Mouse (Mus musculus): ENCODE results near the gene Adamts20. TPM values are rescaled to one million over a fixed set of nuclear protein-coding genes. Genes with fewer than 3 reads are reported as not detected.

Gene Adamts20
- polyA plus RNA-seq, 1 experiment from 2014 or later, result 2.0 TPM

DNA sequence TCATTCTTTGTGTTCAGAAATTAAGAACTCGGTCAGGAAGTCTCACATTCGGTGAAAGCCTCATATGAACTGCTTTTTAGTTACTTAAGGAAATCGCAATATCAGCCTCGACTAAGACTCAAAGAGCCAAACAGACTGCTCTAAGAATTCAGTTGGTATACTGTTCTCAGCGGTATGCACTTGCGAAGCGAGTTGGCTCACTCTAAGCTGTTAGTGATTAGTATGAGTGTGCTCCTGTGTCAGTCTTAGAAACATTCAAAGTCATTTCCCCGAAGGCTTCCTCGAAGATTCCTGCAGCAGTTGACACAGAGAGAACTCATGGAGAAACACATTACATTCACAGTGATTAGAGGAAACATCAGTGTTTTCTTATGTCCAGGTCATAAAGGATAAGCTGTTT, 4.1 kb downstream of the Adamts20 start:
- Histone ChIP-seq H3K4me2 (ENCODE audit: low read length) (peak overlapping the region; percentile 32), H3K27ac (ENCODE audit: low read length) (no peak overlapping the region), H3K27me3 (ENCODE audit: control insufficient read depth, insufficient read depth, low read depth, low read length) (no peaks in the 10 kb centered on the region), H3K36me3 (ENCODE audit: control insufficient read depth, insufficient read depth, low read length) (no peaks in the 10 kb centered on the region), H3K4me3 (ENCODE audit: low read depth, low read length) (no peak overlapping the region), H3K4me1 (ENCODE audit: control insufficient read depth, insufficient read depth, low read length) (peaks cover 4% of the 10 kb centered on the region; the same call in 1 of the 2 replicates), H3K9ac (ENCODE audit: low read depth, low read length) (no peak overlapping the region), H3K9me3 (replicated peaks; ENCODE audit: control insufficient read depth, low read length, poor library complexity, severe bottlenecking) (no peaks in the 10 kb centered on the region)
- 18% methylated on average over 9 of the region's 9 CpGs for WGBS
- no peak for ATAC-seq

DNA sequence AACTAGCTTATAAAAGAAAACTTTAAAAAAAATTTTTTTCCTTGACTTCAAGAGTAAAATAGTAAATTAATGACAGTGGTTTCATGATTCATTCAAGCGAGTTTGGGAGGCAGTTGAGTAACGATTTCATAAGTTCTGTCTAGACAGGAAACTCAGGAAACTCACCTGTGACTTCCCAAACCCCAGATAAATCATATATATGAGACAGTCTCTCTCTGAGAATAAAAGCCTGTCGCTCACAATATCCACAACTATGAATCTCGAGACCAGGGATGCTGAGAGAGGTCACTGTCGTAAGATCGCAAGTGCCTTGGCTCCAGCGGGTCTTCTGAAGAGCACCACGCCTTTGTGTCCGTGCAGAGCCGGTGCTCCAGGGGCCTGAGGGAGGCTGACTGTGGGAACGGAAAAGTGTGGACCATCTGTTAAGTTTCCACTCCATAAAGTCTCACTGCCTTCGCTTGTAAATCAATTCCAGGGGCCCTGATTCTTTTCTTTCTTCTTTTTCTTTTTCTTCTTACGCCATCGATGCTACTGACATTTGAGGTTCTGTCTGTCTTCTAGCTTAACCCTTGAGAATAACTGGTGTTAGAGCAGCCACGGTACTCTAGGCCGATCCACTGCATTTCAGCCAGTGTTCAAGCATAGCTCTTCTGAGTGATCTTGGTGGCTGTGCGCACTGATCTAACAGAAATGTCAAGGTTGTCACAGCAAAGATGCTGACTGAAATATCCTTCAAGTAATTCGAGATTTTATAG, 7.4 kb downstream of the Adamts20 start:
- Histone ChIP-seq H3K27me3 (ENCODE audit: control insufficient read depth, insufficient read depth, low read depth, low read length) (no peaks in the 10 kb centered on the region), H3K27ac (ENCODE audit: low read length) (no peak overlapping the region), H3K4me2 (ENCODE audit: low read length) (no peak overlapping the region), H3K9ac (ENCODE audit: low read depth, low read length) (no peak overlapping the region), H3K36me3 (ENCODE audit: control insufficient read depth, insufficient read depth, low read length) (no peaks in the 10 kb centered on the region), H3K9me3 (replicated peaks; ENCODE audit: control insufficient read depth, low read length, poor library complexity, severe bottlenecking) (no peaks in the 10 kb centered on the region), H3K4me3 (ENCODE audit: low read depth, low read length) (no peak overlapping the region), H3K4me1 (ENCODE audit: control insufficient read depth, insufficient read depth, low read length) (peaks cover 4% of the 10 kb centered on the region; the same call in 1 of the 2 replicates)
- no peak for ATAC-seq
- WGBS, result 78% methylated on average over 18 of the region's 18 CpGs

DNA sequence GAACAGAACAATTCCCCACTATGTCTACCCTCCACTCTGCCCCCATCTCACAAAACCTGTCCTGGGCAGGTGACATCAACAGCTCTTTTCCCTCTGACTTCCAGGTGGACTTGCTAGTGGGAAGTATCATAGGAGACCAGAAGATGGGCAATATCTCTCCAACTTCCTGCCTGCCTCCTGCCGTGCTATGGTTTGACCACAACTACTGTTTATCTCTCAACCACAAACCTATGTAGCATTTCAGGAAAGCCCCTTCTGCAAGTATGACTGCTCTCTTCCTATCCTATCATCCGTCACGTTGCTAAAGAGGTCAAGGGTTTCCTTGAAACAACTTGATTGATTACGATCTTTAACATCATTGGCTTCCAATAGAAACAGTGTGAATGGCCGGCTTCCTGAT, 12.4 kb downstream of the Adamts20 start:
- ATAC-seq, result no peak
- Histone ChIP-seq H3K27me3 (ENCODE audit: control insufficient read depth, insufficient read depth, low read depth, low read length) (no peaks in the 10 kb centered on the region), H3K4me3 (ENCODE audit: low read depth, low read length) (no peak overlapping the region), H3K36me3 (ENCODE audit: control insufficient read depth, insufficient read depth, low read length) (no peaks in the 10 kb centered on the region), H3K27ac (ENCODE audit: low read length) (no peak overlapping the region), H3K9me3 (replicated peaks; ENCODE audit: control insufficient read depth, low read length, poor library complexity, severe bottlenecking) (no peaks in the 10 kb centered on the region), H3K9ac (ENCODE audit: low read depth, low read length) (no peak overlapping the region), H3K4me2 (ENCODE audit: low read length) (no peak overlapping the region), H3K4me1 (ENCODE audit: control insufficient read depth, insufficient read depth, low read length) (no peaks in the 10 kb centered on the region)
- 94% methylated on average over 5 of the region's 5 CpGs for WGBS

DNA sequence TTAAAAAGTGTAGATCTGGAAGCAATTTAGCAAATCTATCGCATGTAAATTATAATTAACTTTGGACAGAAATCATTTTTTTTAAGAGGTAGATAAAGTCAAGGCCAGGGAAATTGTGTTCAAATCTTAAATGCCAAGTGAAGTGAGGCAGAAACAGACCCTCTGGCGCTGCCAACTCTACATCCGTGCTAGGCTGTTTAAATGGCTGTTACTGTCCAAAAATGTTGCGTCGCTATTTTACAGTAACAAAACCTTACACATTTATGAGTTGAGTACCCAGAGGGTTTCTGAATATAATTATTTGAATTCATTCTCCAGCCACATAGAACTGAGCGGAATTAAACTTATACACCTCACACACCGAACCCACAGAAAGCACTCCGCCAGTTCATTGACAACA, 13.6 kb downstream of the Adamts20 start:
- 86% methylated on average over 8 of the region's 8 CpGs for WGBS
- H3K9ac ChIP-seq (ENCODE audit: low read depth, low read length), result no peak overlapping the region
- no peaks in the 10 kb centered on the region for H3K36me3 ChIP-seq (ENCODE audit: control insufficient read depth, insufficient read depth, low read length)
- no peak overlapping the region for H3K27ac ChIP-seq (ENCODE audit: low read length)
- no peaks in the 10 kb centered on the region for H3K9me3 ChIP-seq (replicated peaks; ENCODE audit: control insufficient read depth, low read length, poor library complexity, severe bottlenecking)
- no peak overlapping the region for H3K4me2 ChIP-seq (ENCODE audit: low read length)
- H3K4me1 ChIP-seq (ENCODE audit: control insufficient read depth, insufficient read depth, low read length), result no peaks in the 10 kb centered on the region
- no peak for ATAC-seq
- H3K4me3 ChIP-seq (ENCODE audit: low read depth, low read length), result no peak overlapping the region
- H3K27me3 ChIP-seq (ENCODE audit: control insufficient read depth, insufficient read depth, low read depth, low read length), result no peaks in the 10 kb centered on the region

DNA sequence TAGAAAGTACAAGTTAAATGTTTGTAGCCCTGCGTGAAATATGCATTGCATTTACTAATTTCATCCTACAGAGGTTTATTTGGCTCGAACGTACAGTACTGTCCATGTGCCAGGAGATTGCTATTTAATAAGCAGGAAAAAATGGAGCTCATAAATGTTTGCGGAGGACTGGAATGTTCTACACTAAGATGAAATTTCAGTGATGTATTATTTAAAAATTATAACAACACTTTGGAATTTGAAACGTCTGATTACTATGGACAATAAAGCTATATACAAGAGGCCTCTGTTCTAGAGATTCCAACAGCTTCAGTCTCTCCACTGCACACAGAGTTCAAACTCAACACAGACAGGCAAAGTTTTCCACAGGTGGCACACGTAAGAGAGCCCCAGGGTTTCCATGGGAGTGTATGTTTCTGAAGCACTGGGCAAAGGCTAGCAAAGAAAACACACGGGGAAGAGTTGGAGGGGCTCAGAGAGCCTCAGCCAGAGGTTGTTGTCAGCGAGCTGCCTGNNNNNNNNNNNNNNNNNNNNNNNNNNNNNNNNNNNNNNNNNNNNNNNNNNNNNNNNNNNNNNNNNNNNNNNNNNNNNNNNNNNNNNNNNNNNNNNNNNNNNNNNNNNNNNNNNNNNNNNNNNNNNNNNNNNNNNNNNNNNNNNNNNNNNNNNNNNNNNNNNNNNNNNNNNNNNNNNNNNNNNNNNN, 20.6 kb downstream of the Adamts20 start:
- no peaks in the 10 kb centered on the region for H3K27me3 ChIP-seq (ENCODE audit: control insufficient read depth, insufficient read depth, low read depth, low read length)
- H3K4me3 ChIP-seq (ENCODE audit: low read depth, low read length), result no peak overlapping the region
- no peaks in the 10 kb centered on the region for H3K36me3 ChIP-seq (ENCODE audit: control insufficient read depth, insufficient read depth, low read length)
- no peak overlapping the region for H3K27ac ChIP-seq (ENCODE audit: low read length)
- H3K9me3 ChIP-seq (replicated peaks; ENCODE audit: control insufficient read depth, low read length, poor library complexity, severe bottlenecking), result no peaks in the 10 kb centered on the region
- no peaks in the 10 kb centered on the region for H3K4me1 ChIP-seq (ENCODE audit: control insufficient read depth, insufficient read depth, low read length)
- H3K4me2 ChIP-seq (ENCODE audit: low read length), result no peak overlapping the region
- 61% methylated on average over 8 of the region's 8 CpGs for WGBS
- ATAC-seq, result no peak
- H3K9ac ChIP-seq (ENCODE audit: low read depth, low read length), result no peak overlapping the region

DNA sequence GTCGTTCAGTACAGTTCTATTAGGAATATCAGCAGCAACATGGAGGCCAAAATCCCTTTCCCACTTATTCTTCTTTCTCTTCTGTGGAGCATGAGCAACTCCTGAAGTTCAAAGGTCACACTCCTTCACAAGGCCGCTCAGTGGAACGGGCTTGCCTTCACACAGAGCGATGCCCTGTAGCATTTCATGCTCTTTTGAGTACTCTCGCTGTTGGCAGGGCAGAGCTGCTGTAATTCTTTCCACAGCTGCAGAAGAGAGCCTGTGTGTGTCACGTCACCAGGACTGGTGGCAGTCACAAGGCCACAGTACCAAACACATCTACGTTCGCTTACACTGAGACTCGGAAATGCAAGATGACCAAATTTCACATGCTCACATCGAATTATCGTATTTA, 21.2 kb downstream of the Adamts20 start:
- Histone ChIP-seq H3K36me3 (ENCODE audit: control insufficient read depth, insufficient read depth, low read length) (no peaks in the 10 kb centered on the region), H3K4me1 (ENCODE audit: control insufficient read depth, insufficient read depth, low read length) (no peaks in the 10 kb centered on the region), H3K27ac (ENCODE audit: low read length) (no peak overlapping the region), H3K4me2 (ENCODE audit: low read length) (no peak overlapping the region), H3K9me3 (replicated peaks; ENCODE audit: control insufficient read depth, low read length, poor library complexity, severe bottlenecking) (no peaks in the 10 kb centered on the region), H3K9ac (ENCODE audit: low read depth, low read length) (no peak overlapping the region), H3K4me3 (ENCODE audit: low read depth, low read length) (no peak overlapping the region), H3K27me3 (ENCODE audit: control insufficient read depth, insufficient read depth, low read depth, low read length) (no peaks in the 10 kb centered on the region)
- WGBS, result 64% methylated on average over 11 of the region's 11 CpGs
- ATAC-seq, result no peak

DNA sequence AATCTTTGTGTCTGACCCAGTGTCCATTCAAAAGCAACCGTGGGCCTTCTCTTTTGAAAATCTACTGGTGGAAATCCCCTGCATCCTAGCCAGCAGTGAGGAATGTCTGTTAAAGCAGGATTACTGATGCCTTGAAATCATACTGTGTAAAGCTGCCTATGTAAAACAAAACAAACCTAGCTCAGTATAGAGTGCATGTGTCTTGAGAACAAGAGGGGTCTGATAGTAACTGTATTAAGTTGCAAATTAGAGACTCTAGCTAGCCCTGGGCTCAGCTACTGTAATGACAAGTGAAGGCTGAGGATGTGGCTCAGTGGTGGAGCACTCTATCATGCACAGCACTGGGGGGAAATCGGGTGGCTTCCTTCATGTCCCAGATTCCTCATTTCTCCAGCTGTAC, 22.2 kb downstream of the Adamts20 start:
- Histone ChIP-seq H3K27me3 (ENCODE audit: control insufficient read depth, insufficient read depth, low read depth, low read length) (no peaks in the 10 kb centered on the region), H3K4me1 (ENCODE audit: control insufficient read depth, insufficient read depth, low read length) (no peaks in the 10 kb centered on the region), H3K36me3 (ENCODE audit: control insufficient read depth, insufficient read depth, low read length) (no peaks in the 10 kb centered on the region), H3K4me3 (ENCODE audit: low read depth, low read length) (no peak overlapping the region), H3K27ac (ENCODE audit: low read length) (no peak overlapping the region), H3K9me3 (replicated peaks; ENCODE audit: control insufficient read depth, low read length, poor library complexity, severe bottlenecking) (no peaks in the 10 kb centered on the region), H3K4me2 (ENCODE audit: low read length) (no peak overlapping the region), H3K9ac (ENCODE audit: low read depth, low read length) (no peak overlapping the region)
- 16% methylated on average over 2 of the region's 2 CpGs for WGBS
- no peak; the same call in 1 of the 2 replicates for ATAC-seq

DNA sequence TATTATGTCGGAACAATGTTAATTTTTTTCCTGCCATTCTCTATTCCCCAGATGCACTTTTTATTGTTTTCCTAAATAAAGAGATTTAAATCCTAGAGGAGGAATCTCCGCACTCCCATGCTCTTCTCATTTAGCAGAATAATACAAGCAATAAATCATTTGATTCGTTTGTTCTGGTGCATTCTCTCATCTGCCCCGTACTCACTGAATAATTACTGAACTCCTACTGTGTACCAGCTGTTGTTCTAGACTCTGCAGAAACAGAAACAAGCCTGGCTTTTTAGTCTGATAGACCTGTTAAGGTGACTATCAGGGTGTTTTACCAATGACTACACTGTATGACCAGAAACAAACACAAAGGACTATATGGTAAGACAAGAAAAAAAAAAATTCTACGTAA, 29.7 kb downstream of the Adamts20 start:
- Histone ChIP-seq H3K9me3 (replicated peaks; ENCODE audit: control insufficient read depth, low read length, poor library complexity, severe bottlenecking) (no peaks in the 10 kb centered on the region), H3K27me3 (ENCODE audit: control insufficient read depth, insufficient read depth, low read depth, low read length) (no peaks in the 10 kb centered on the region), H3K4me1 (ENCODE audit: control insufficient read depth, insufficient read depth, low read length) (no peaks in the 10 kb centered on the region), H3K27ac (ENCODE audit: low read length) (no peak overlapping the region), H3K9ac (ENCODE audit: low read depth, low read length) (no peak overlapping the region), H3K4me2 (ENCODE audit: low read length) (no peak overlapping the region), H3K4me3 (ENCODE audit: low read depth, low read length) (no peak overlapping the region), H3K36me3 (ENCODE audit: control insufficient read depth, insufficient read depth, low read length) (no peaks in the 10 kb centered on the region)
- 58% methylated on average over 5 of the region's 5 CpGs for WGBS
- no peak for ATAC-seq

DNA sequence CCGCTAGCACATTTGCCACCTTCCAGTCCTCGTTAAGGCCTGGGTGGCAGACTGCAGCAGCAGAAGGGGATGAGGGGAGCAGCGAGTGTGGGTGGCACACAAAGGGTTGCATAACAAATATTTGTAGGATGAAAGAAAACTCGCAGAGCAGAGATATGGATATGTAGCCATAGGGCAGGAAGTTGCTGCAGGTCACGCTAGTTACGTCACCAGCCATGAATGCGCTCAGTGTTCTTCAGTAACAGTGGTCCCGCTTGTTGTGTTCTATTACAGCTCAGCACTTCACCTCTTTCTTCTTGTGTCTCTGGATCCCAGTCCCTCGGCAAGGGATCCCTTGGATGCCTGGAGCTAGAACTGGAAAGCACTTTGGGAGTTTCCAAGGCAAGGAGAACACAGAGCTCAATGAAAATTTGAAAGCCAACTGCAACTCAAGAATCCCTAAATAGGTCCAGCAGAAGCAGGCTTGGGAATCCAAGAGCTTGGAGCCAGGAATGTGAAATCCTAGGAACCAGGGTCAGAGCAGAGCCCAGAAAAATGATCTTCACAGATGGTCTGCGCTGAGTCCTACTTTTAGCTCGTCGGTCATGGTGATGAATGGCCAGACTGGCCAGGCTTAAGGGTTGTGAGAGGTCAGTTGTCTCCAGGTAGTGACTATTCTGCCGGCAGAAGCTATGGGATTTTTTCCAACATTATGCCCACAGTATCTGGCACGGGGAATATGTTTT, 34.4 kb downstream of the Adamts20 start:
- Histone ChIP-seq H3K27ac (ENCODE audit: low read length) (no peak overlapping the region), H3K27me3 (ENCODE audit: control insufficient read depth, insufficient read depth, low read depth, low read length) (no peaks in the 10 kb centered on the region), H3K36me3 (ENCODE audit: control insufficient read depth, insufficient read depth, low read length) (no peaks in the 10 kb centered on the region), H3K9me3 (replicated peaks; ENCODE audit: control insufficient read depth, low read length, poor library complexity, severe bottlenecking) (no peaks in the 10 kb centered on the region), H3K9ac (ENCODE audit: low read depth, low read length) (no peak overlapping the region), H3K4me2 (ENCODE audit: low read length) (no peak overlapping the region), H3K4me1 (ENCODE audit: control insufficient read depth, insufficient read depth, low read length) (no peaks in the 10 kb centered on the region), H3K4me3 (ENCODE audit: low read depth, low read length) (no peak overlapping the region)
- WGBS, result 82% methylated on average over 14 of the region's 14 CpGs
- no peak for ATAC-seq
